Mouse (Mus musculus) cerebellum, adult 2 months (tissue): ENCODE data around the gene Upk1a.

Experiments
- CTCF ChIP-seq: fragments of 200-500 bp; IDR thresholded peaks from 2 replicates; pipeline ENCODE4 v1.5.1; 2011; ENCODE audit warnings: low read depth, mild to moderate bottlenecking, control low read depth, low read length, moderate library complexity, borderline replicate concordance; ENCODE audit not compliant: insufficient read depth
- POLR2A ChIP-seq: fragments of 200-500 bp; IDR thresholded peaks from 2 replicates; pipeline ENCODE4 v1.6.1; 2011; ENCODE audit warnings: low read length, control low read depth, borderline replicate concordance; ENCODE audit not compliant: insufficient read depth

GRCm38 (mm10) chr7:30592772-30593423, 19.7 kb downstream of the Upk1a start:
- no peak for TF ChIP-seq CTCF
- no peak for TF ChIP-seq POLR2A
